Mouse (Mus musculus) ES-Bruce4 (cell line): ENCODE results near the gene Mast4. TPM values are rescaled to one million over a fixed set of nuclear protein-coding genes. Genes with fewer than 3 reads are reported as not detected.

ENCODE experiments used
- H3K27ac ChIP-seq: 2 replicates; pipeline ENCODE4 v1.5.1; 2012; ENCODE audit warnings: low read length, inconsistent platforms; ENCODE audit not compliant: insufficient read depth
- H3K27me3 ChIP-seq: 2 replicates; pipeline ENCODE4 v1.6.1; 2012; ENCODE audit warnings: mild to moderate bottlenecking, low read length, inconsistent platforms; ENCODE audit not compliant: control insufficient read depth, poor library complexity, insufficient read depth, severe bottlenecking
- H3K36me3 ChIP-seq: 2 replicates; pipeline ENCODE4 v1.6.1; 2012; ENCODE audit warnings: inconsistent platforms, mild to moderate bottlenecking, low read length, moderate library complexity; ENCODE audit not compliant: control insufficient read depth, poor library complexity, insufficient read depth, severe bottlenecking
- H3K4me1 ChIP-seq: one replicate; pipeline ENCODE4 v1.8.1; 2011; ENCODE audit warnings: low read length; ENCODE audit not compliant: control insufficient read depth, insufficient read depth
- H3K4me3 ChIP-seq: 2 replicates; pipeline ENCODE4 v1.5.1; 2011; ENCODE audit warnings: low read depth, mild to moderate bottlenecking, low read length
- H3K9ac ChIP-seq: 2 replicates; pipeline ENCODE4 v1.6.1; 2012; ENCODE audit warnings: low read depth, mild to moderate bottlenecking, inconsistent platforms; ENCODE audit not compliant: poor library complexity, severe bottlenecking
- H3K9me3 ChIP-seq: replicated peaks from 2 replicates; pipeline ENCODE4 v1.6.1; 2012; ENCODE audit warnings: mild to moderate bottlenecking, low read length, inconsistent platforms; ENCODE audit not compliant: control insufficient read depth, poor library complexity, insufficient read depth, severe bottlenecking
- CTCF ChIP-seq: IDR thresholded peaks from one replicate; pipeline ENCODE4 v1.8.1; 2011; ENCODE audit warnings: low read depth, low read length
- EP300 ChIP-seq: IDR thresholded peaks from 2 replicates; pipeline ENCODE4 v1.6.1; 2011; ENCODE audit warnings: low read depth, low read length; ENCODE audit not compliant: insufficient read depth
- POLR2A ChIP-seq: IDR thresholded peaks from one replicate; pipeline ENCODE4 v1.8.1; 2011; ENCODE audit warnings: low read length; ENCODE audit not compliant: insufficient read depth
- polyA plus RNA-seq: library from polyadenylated mRNA; stranded (reverse); fragments of >200 nt; gene quantifications from 2 replicates; pipeline ENCODE4 v1.2.4, GENCODE M21; 2011; ENCODE audit warnings: low read depth; ENCODE audit not compliant: missing spikeins, insufficient read depth, insufficient read length

Mast4 gene
- polyA plus RNA-seq, 1 experiment = 25.3 TPM

DNA sequence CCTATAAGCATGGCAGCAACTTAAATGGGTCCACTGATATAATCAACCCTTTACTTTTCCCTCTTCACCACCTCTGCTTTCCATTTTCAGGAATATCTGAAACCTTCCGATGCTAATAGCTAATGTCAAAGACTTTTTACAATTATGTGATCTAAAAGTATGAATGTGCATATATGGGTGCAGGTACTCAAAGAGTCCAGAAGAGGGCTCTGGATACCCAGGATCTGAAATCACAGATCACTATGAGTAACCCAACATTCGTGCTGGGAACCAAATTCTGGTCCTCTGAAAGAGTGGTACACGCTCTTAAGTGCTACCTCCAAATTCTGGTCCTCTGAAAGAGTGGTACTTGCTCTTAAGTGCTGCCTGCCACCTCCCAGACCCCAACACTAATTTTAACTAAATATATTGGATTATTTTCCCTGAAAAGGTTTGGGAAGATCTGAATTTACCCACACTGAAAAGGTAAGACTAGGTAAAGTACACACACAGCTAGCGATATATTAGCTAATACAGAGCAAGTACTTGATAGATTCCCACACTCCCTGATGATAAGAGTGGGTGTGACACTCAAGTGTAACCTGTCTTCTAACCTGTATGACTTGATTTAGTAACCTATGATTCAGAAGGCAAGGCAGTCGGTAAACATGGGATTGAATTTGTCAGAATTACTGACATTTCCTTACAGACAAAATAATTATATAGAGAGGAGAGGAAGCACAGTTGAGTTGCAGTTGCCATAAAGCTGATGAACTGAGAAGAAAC lies 424.5 kb downstream of the Mast4 start:
- no peaks in the 10 kb centered on the region for H3K4me1 ChIP-seq
- no peak overlapping the region for H3K9ac ChIP-seq
- no peak for TF ChIP-seq POLR2A
- no peak for TF ChIP-seq EP300
- TF ChIP-seq CTCF = no peak
- H3K4me3 ChIP-seq = no peak overlapping the region
- no peaks in the 10 kb centered on the region for H3K36me3 ChIP-seq
- H3K9me3 ChIP-seq = peaks cover 3% of the 10 kb centered on the region
- no peak overlapping the region for H3K27ac ChIP-seq
- H3K27me3 ChIP-seq = no peaks in the 10 kb centered on the region

DNA sequence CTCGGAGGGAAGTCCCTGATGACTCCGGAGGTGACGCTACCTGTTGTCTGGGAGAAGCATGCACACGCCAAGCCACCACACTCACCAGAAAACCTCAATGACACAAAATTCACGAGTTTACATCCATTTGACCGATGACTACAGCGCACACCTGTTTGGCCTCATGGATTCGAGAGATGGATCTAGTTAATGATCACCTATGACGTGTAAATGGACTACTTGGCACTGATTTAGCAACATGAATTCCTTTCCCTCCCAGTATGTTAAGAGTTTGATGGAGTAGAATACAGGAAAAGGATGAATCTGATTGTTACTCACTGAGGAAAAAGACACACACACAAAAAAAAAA lies 427.7 kb downstream of the Mast4 start:
- H3K27ac ChIP-seq = no peak overlapping the region
- no peaks in the 10 kb centered on the region for H3K36me3 ChIP-seq
- no peaks in the 10 kb centered on the region for H3K4me1 ChIP-seq
- H3K27me3 ChIP-seq = no peaks in the 10 kb centered on the region
- H3K4me3 ChIP-seq = peak overlapping the region; percentile 72
- peak overlapping the region; percentile 95; the same call in 1 of the 2 replicates for H3K9ac ChIP-seq
- no peaks in the 10 kb centered on the region for H3K9me3 ChIP-seq
- TF ChIP-seq CTCF (no peak), POLR2A (no peak), EP300 (no peak)

DNA sequence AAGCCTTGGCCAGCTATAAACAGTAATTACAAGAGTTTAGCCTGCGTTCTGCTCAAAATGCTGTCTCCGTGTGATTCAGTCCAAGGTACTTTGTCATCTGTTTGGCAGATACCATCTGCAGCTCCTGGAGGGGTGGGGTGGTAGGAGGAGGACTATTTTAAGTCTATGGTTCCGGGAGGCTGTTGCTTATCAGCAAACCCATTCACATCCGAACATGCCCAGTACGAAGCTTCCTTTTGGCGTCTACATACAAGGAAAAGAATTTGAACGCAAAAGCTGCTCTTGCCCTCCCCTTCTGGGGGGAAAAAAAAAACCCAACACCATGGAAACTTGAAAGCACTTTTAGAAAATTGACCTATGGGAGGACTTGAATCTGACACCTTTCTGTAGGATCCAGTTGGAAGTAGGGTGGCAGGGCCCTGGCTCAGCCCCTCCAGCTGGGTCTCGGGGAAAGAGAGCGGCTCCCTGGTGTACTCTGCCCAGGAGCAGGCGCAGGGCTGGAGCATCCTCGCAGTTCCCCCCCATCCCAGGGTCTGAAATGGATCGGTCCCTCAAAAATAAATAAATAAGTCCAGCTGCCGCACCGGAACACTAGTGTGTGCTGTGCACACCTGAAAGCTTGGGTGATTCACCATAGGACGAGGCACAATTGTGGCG lies 428.2 kb downstream of the Mast4 start:
- no peaks in the 10 kb centered on the region for H3K27me3 ChIP-seq
- H3K27ac ChIP-seq = peak overlapping the region; percentile 71; the same call in 1 of the 2 replicates
- H3K36me3 ChIP-seq = no peaks in the 10 kb centered on the region
- no peaks in the 10 kb centered on the region for H3K9me3 ChIP-seq
- TF ChIP-seq POLR2A = peak; percentile 80
- no peak for TF ChIP-seq CTCF
- 0 out of 2 replicates have a peak, but pooled peaks have one; percentile 37 for TF ChIP-seq EP300
- peak overlapping the region; percentile 72 for H3K4me3 ChIP-seq
- H3K9ac ChIP-seq = peak overlapping the region; percentile 95
- H3K4me1 ChIP-seq = no peaks in the 10 kb centered on the region

DNA sequence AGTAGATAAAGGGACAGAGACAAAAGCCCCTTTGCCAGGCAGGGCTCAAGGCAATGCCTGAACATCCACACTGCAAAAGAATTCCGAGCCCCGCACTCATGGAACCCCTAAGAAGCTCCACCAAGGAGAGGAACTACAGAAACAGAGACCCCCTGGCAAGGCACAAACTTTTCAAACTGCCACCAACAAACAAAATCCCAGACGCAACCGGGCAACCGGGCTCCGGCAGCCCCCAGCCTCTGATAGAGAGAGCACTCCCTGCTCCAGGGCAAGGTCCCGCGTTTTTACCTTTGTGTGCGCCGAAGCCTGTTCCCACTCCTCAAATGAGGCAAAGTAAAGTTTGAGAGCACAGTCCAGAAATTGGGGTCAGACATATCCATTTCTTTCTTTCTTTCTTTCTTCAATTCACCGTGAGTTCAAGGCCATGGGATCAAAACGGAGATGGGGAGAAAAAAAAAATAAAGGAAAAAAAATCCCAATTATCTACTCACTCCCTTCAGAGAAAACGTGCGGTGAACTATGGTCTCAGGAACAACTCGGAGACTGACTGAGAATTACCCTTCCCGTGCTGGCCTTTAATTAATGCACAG lies 428.8 kb downstream of the Mast4 start:
- H3K4me1 ChIP-seq = peaks cover 2% of the 10 kb centered on the region
- H3K36me3 ChIP-seq = no peaks in the 10 kb centered on the region
- H3K27ac ChIP-seq = peak overlapping the region; percentile 71; the same call in 1 of the 2 replicates
- TF ChIP-seq EP300 = no peak
- H3K27me3 ChIP-seq = no peaks in the 10 kb centered on the region
- peak overlapping the region; percentile 95 for H3K9ac ChIP-seq
- peak overlapping the region; percentile 72 for H3K4me3 ChIP-seq
- no peaks in the 10 kb centered on the region for H3K9me3 ChIP-seq

DNA sequence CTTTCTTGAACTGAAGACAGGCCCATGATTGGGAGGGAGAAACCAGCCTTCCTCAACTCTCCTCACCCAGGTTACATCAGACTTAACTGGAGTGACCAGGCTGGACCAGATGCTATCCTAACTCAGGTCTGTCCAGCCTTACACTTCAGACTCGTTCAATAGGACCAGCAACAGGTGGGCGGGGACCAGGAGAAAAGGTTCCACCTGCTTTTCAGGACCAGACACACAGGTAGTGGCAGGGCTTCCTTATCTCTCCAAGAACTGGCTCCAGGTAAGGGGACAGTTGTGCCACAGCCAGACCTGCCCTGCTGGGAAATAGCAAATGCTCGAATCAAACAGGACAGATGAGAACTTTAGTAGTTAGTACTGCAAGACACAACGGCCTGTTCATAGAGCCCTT lies 430.6 kb downstream of the Mast4 start:
- Histone ChIP-seq H3K9me3 (no peaks in the 10 kb centered on the region), H3K9ac (no peak overlapping the region), H3K4me1 (peaks cover 8% of the 10 kb centered on the region), H3K36me3 (no peaks in the 10 kb centered on the region), H3K4me3 (no peak overlapping the region), H3K27me3 (no peaks in the 10 kb centered on the region), H3K27ac (no peak overlapping the region)
- no peak for TF ChIP-seq EP300
- no peak for TF ChIP-seq CTCF
- no peak for TF ChIP-seq POLR2A

DNA sequence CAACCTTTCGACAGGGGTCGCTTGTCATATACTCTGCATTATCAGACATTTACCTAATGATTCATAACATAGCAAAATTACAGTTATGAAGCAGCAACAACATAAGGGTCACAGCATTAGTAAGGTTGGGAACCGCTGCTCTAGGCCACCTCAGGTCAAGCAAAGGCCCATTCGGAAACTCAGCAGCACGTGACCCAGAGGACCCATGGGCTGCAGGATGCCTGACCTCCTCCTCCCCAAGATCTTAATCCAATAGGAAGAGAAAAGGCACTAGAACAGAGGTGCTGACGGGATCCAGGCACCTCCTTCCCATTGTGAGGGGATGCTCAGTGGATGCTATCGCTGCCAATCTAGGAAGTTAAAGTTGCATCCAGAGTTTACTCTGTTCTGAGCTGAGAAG lies 432.2 kb downstream of the Mast4 start:
- Histone ChIP-seq H3K9me3 (no peaks in the 10 kb centered on the region), H3K9ac (no peak overlapping the region), H3K36me3 (no peaks in the 10 kb centered on the region), H3K4me3 (no peak overlapping the region), H3K27me3 (no peaks in the 10 kb centered on the region), H3K27ac (no peak overlapping the region), H3K4me1 (peaks cover 8% of the 10 kb centered on the region)
- no peak for TF ChIP-seq POLR2A
- TF ChIP-seq EP300 = no peak
- TF ChIP-seq CTCF = no peak
